Comparison of ENCODE assay signal across 20 mouse cellular contexts in the genomic region with DNA sequence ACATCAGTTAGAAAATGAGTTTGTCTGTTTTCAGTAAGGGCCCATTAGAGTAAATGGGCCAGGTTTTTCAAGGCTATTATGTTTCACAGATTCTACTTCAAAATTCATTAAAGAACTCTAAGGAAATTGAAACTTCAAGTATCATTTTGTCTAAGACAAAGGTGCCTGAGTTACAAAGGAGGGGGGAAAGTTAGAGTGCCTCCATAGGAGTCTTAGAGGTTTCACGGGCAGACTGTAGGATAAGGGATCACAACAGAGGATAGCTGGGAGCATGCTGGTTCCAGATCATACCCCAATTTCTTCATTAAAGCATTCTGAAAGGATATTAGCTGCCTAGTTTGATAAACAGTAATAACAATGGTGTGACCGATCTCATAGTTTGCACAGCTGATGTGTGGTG.
"Had no signal": no experiment of that assay in that cellular context is flagged by ENCODE, and none has a peak within 500 bp of the region (broad histone marks: within the 10 kb centered on the region; RNA-seq: fewer than 3 reads in every experiment).

No protein-coding gene starts in this region.

- H3K36me3 ChIP-seq: limb, embryonic 13.5 days; liver, embryonic 13.5 days; midbrain, embryonic 15.5 days; stomach, embryonic 15.5 days had no signal

- H3K4me1 ChIP-seq: liver, embryonic 13.5 days; midbrain, embryonic 15.5 days had no signal

- H3K9me3 ChIP-seq: limb, embryonic 13.5 days; liver, embryonic 13.5 days; midbrain, embryonic 15.5 days; stomach, embryonic 15.5 days had no signal

- ATAC-seq: hindbrain, postnatal 0 days; inflammation-experienced regulatory T-cells, adult 6 months; intestine, embryonic 16.5 days; midbrain, embryonic 15.5 days had no signal

- H3K4me3 ChIP-seq: layer of hippocampus, adult 2 months; limb, embryonic 13.5 days; liver, embryonic 13.5 days; midbrain, embryonic 15.5 days; myocyte; stomach, embryonic 15.5 days had no signal

- DNase-seq: kidney, adult 18-20 months; kidney, postnatal 14 days; layer of hippocampus, adult 9-11 months; liver; liver, embryonic 13.5 days; lung, adult 2 months; retina, postnatal 1 day; right cerebral cortex, postnatal 25 days; spleen, adult 18-20 months; thymus, adult 18-20 months; thymus, postnatal 36 days had no signal

- H3K27ac ChIP-seq: hindbrain, postnatal 0 days; layer of hippocampus, adult 2 months; limb, embryonic 13.5 days; liver, embryonic 13.5 days; macrophage; midbrain, embryonic 15.5 days; stomach, embryonic 15.5 days had no signal

- H3K9ac ChIP-seq: limb, embryonic 13.5 days; liver, embryonic 13.5 days; midbrain, embryonic 15.5 days; stomach, embryonic 15.5 days had no signal

- H3K4me2 ChIP-seq: limb, embryonic 13.5 days; liver, embryonic 13.5 days; midbrain, embryonic 15.5 days; stomach, embryonic 15.5 days had no signal

- H3K27me3 ChIP-seq: limb, embryonic 13.5 days; liver, embryonic 13.5 days; midbrain, embryonic 15.5 days; stomach, embryonic 15.5 days had no signal
